Mouse (Mus musculus) heart, postnatal 0 days (tissue): ENCODE data around the gene Zeb2.

Experiments
- CTCF ChIP-seq: IDR thresholded peaks from 2 replicates; pipeline ENCODE4 v1.5.1; 2016; ENCODE audit warnings: antibody characterized with exemption, control low read depth, low read depth
- EP300 ChIP-seq: IDR thresholded peaks from 2 replicates; pipeline ENCODE4 v1.6.1; 2016; ENCODE audit warnings: antibody characterized with exemption, low read depth

DNA sequence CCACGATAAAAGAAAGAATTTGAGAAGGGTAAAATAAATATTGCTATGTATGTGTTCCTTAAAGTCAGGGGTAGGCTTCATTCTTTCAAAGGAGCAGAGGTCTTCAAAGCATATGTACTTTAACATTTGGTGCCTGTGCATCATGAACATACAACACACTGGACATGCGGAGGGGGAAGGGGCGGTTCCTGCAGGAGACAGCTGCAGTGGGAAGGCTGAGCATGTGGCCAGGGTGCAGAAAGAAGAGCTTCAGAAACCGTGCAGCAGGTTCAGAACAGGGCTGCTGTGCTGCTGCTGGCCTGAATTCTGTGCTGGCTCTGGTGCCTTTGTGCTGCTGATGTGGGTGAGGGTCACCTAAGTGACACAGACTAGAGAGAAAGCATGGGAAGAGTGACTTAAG, 64.6 kb downstream of the Zeb2 start:
- no peak for TF ChIP-seq CTCF
- TF ChIP-seq EP300: no peak
